Mouse (Mus musculus): Measurements from ENCODE around the gene Rfxap. TPM values are rescaled to one million over a fixed set of nuclear protein-coding genes. Genes with fewer than 3 reads are reported as not detected.
"Not testable (repeated sequence)": the region's sequence is repeated elsewhere in the genome, so short reads cannot be mapped to it uniquely, and the experiment has no call there.

Rfxap gene
- polyA plus RNA-seq, 1 experiment, result 28.1 TPM

- no peak overlapping the region for H3K4me3 ChIP-seq (ENCODE audit: insufficient read depth, low read length)
- TF ChIP-seq CTCF (IDR thresholded peaks at IDR 0.05; ENCODE audit: low read depth, low read length) (no peak), POLR2A (IDR thresholded peaks at IDR 0.05; ENCODE audit: borderline replicate concordance, low read depth, low read length) (no peak)
- H3K4me1 ChIP-seq (ENCODE audit: control insufficient read depth, insufficient read depth, low read length), result no peaks in the 10 kb centered on the region
- H3K27ac ChIP-seq (ENCODE audit: insufficient read depth, low read depth, low read length), result no peak overlapping the region
These were observed 38.0 kb downstream of the Rfxap start for GRCm38 (mm10) chr3:54769349-54770275.

DNA sequence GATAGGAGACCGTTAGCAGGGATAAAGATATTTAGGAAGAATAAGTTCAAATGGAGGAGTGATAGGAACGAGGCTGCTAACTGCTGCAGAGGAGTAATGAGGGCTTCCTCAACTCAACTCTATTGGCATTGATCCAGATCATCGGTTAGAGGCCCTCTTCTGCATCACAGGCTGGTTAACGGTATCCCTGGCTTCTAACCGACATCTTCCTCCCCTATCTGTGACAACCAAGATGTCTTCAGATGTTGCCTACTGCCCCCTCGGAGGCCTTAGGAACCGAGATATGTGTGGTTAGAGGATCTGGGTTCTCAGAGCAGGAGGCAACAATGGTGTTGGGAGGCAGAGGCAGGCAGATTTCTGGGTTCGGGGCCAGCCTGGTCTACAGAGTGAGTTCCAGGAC lies 39.0 kb downstream of the Rfxap start:
- TF ChIP-seq CTCF (IDR thresholded peaks at IDR 0.05; ENCODE audit: low read depth, low read length) (no peak), POLR2A (IDR thresholded peaks at IDR 0.05; ENCODE audit: borderline replicate concordance, low read depth, low read length) (no peak)

DNA sequence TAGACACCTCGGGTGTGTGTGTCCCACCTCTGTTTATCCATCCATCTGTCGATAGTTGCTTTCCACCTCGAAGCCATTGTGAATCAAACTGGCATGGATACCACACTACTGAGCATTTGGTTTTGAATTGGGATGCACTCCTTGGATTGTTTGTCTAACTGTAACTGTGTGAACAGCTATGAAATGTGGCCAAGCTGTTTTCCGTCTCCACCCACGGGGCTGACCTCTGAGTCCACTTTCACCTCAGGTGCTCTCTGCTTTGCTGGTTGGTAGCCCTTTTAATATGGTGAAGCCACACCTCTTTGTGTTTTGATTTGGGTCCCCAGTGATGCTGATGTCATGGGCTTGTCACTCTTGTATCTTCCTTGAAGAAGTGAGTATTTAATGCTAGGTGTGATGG lies 40.8 kb downstream of the Rfxap start:
- H3K27ac ChIP-seq (ENCODE audit: insufficient read depth, low read depth, low read length), result no peak overlapping the region
- H3K4me1 ChIP-seq (ENCODE audit: control insufficient read depth, insufficient read depth, low read length), result no peaks in the 10 kb centered on the region
- H3K4me3 ChIP-seq (ENCODE audit: insufficient read depth, low read length), result no peak overlapping the region
- no peak for TF ChIP-seq CTCF (IDR thresholded peaks at IDR 0.05; ENCODE audit: low read depth, low read length)
- TF ChIP-seq POLR2A (IDR thresholded peaks at IDR 0.05; ENCODE audit: borderline replicate concordance, low read depth, low read length), result no peak

More for the DNA sequence above, 39.0 kb downstream of the Rfxap start:
- no peaks in the 10 kb centered on the region for H3K4me1 ChIP-seq (ENCODE audit: control insufficient read depth, insufficient read depth, low read length)
- no peak overlapping the region for H3K27ac ChIP-seq (ENCODE audit: insufficient read depth, low read depth, low read length)
- no peak overlapping the region for H3K4me3 ChIP-seq (ENCODE audit: insufficient read depth, low read length)

DNA sequence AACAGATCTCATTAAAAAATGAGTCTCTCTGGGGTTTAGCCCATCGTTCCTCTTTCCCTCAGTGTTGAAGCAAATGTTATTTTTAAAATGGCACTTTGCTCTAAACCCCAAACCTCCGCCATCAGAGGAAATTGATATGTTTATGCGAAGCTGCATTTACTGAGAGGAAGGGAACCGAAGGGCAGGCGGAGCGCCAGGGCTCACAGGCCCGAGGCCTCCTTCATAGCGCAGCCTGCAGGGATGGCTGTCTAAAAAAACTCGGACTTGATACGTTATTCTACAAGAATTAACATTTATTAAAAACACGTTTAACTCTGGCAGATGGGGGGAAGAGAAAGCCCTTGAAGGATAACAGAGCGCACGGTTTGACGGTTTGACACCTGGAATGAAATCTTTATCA lies 41.6 kb downstream of the Rfxap start:
- TF ChIP-seq CTCF (IDR thresholded peaks at IDR 0.05; ENCODE audit: low read depth, low read length) (no peak), POLR2A (IDR thresholded peaks at IDR 0.05; ENCODE audit: borderline replicate concordance, low read depth, low read length) (no peak)
- Histone ChIP-seq H3K4me1 (ENCODE audit: control insufficient read depth, insufficient read depth, low read length) (no peaks in the 10 kb centered on the region), H3K27ac (ENCODE audit: insufficient read depth, low read depth, low read length) (no peak overlapping the region), H3K4me3 (ENCODE audit: insufficient read depth, low read length) (no peak overlapping the region)

- H3K4me1 ChIP-seq (ENCODE audit: control insufficient read depth, insufficient read depth, low read length); H3K4me3 ChIP-seq (ENCODE audit: insufficient read depth, low read length); H3K27ac ChIP-seq (ENCODE audit: insufficient read depth, low read depth, low read length): not testable (repeated sequence)
These were observed 42.1 kb downstream of the Rfxap start for GRCm38 (mm10) chr3:54765521-54765920.

GRCm38 (mm10) chr3:54764418-54764817 lies 43.2 kb downstream of the Rfxap start:
- no peak for TF ChIP-seq POLR2A (IDR thresholded peaks at IDR 0.05; ENCODE audit: borderline replicate concordance, low read depth, low read length)
- no peak for TF ChIP-seq CTCF (IDR thresholded peaks at IDR 0.05; ENCODE audit: low read depth, low read length)
- Histone ChIP-seq H3K27ac (ENCODE audit: insufficient read depth, low read depth, low read length) (no peak overlapping the region), H3K4me3 (ENCODE audit: insufficient read depth, low read length) (no peak overlapping the region), H3K4me1 (ENCODE audit: control insufficient read depth, insufficient read depth, low read length) (no peaks in the 10 kb centered on the region)

DNA sequence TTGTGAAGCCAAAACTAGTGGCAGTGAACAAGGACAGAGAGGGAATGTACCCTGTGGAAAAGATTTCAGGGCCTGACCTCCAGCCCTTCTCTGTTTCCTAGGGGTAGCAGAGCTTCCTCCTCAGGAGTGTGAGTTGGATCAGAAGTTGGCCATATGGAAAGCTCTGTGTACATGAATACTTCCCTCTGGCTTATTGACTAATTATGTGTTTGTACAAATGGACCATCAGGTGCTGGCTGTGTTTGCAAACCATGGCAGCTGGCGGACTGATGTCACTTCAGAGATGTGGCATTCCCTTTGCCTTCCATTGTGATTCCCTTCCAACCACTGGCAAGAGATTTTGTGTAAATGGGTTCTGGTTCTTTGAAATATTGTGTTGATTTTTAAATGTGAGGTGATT lies 46.3 kb downstream of the Rfxap start:
- no peak for TF ChIP-seq POLR2A (IDR thresholded peaks at IDR 0.05; ENCODE audit: borderline replicate concordance, low read depth, low read length)
- no peak for TF ChIP-seq CTCF (IDR thresholded peaks at IDR 0.05; ENCODE audit: low read depth, low read length)
- no peaks in the 10 kb centered on the region for H3K4me1 ChIP-seq (ENCODE audit: control insufficient read depth, insufficient read depth, low read length)
- H3K27ac ChIP-seq (ENCODE audit: insufficient read depth, low read depth, low read length), result no peak overlapping the region

GRCm38 (mm10) chr3:54760321-54761115 lies 47.1 kb downstream of the Rfxap start:
- Histone ChIP-seq H3K4me3 (ENCODE audit: insufficient read depth, low read length) (no peak overlapping the region), H3K27ac (ENCODE audit: insufficient read depth, low read depth, low read length) (no peak overlapping the region), H3K4me1 (ENCODE audit: control insufficient read depth, insufficient read depth, low read length) (no peaks in the 10 kb centered on the region)
- TF ChIP-seq POLR2A (IDR thresholded peaks at IDR 0.05; ENCODE audit: borderline replicate concordance, low read depth, low read length), result no peak

More for the DNA sequence above, 46.3 kb downstream of the Rfxap start:
- no peak overlapping the region for H3K4me3 ChIP-seq (ENCODE audit: insufficient read depth, low read length)

GRCm38 (mm10) chr3:54759211-54759610 lies 48.4 kb downstream of the Rfxap start:
- no peaks in the 10 kb centered on the region for H3K4me1 ChIP-seq (ENCODE audit: control insufficient read depth, insufficient read depth, low read length)
- no peak overlapping the region for H3K4me3 ChIP-seq (ENCODE audit: insufficient read depth, low read length)
- no peak for TF ChIP-seq POLR2A (IDR thresholded peaks at IDR 0.05; ENCODE audit: borderline replicate concordance, low read depth, low read length)
- no peak for TF ChIP-seq CTCF (IDR thresholded peaks at IDR 0.05; ENCODE audit: low read depth, low read length)
- no peak overlapping the region for H3K27ac ChIP-seq (ENCODE audit: insufficient read depth, low read depth, low read length)

DNA sequence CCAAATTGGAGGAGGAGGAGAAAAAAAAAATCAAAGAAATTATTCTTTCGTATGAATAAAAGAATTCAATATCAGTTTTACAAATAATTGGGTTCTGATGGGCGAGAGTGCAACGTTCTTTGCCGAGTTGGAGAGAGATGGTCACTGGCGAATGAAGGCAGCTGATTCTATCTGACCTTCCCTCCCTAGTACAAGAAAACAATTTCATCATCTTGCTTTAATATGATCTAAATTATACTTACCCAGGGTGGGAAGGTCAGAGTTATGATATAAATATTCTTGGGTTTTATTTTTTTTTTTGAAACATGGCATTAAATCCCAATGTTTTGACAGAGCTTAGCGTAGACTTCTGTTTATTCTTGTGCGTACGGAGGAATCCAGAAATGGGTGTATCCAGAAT lies 50.1 kb downstream of the Rfxap start:
- no peaks in the 10 kb centered on the region for H3K4me1 ChIP-seq (ENCODE audit: control insufficient read depth, insufficient read depth, low read length)
- no peak overlapping the region for H3K27ac ChIP-seq (ENCODE audit: insufficient read depth, low read depth, low read length)
- TF ChIP-seq POLR2A (IDR thresholded peaks at IDR 0.05; ENCODE audit: borderline replicate concordance, low read depth, low read length), result no peak
- H3K4me3 ChIP-seq (ENCODE audit: insufficient read depth, low read length), result no peak overlapping the region
